Mouse (Mus musculus) 416B (cell line): ENCODE results near the gene 9230113P08Rik.
"Not testable (repeated sequence)": the region's sequence is repeated elsewhere in the genome, so short reads cannot be mapped to it uniquely, and the experiment has no call there.

Experiments used
- DNase-seq: peaks from one replicate; pipeline ENCODE4 v3.0.0; 2011; ENCODE audit warnings: low read depth

The 9230113P08Rik gene

GRCm38 (mm10) chr9:35908123-35908522 lies at the start of gene 9230113P08Rik:
Gene 9230113P08Rik (plus strand): TSS chr9:35908423.
- not testable (repeated sequence) for DNase-seq

GRCm38 (mm10) chr9:35893112-35893511 lies 15.1 kb upstream of the 9230113P08Rik start:
- not testable (repeated sequence) for DNase-seq

- DNase-seq, result no peak
Measured at GRCm38 (mm10) chr9:35904494-35904893, 3.7 kb upstream of the 9230113P08Rik start.

GRCm38 (mm10) chr9:35930817-35931216 lies 22.6 kb downstream of the 9230113P08Rik start:
- DNase-seq, result no peak
